Mouse (Mus musculus): ENCODE data around the gene Cyp11a1.

DNA sequence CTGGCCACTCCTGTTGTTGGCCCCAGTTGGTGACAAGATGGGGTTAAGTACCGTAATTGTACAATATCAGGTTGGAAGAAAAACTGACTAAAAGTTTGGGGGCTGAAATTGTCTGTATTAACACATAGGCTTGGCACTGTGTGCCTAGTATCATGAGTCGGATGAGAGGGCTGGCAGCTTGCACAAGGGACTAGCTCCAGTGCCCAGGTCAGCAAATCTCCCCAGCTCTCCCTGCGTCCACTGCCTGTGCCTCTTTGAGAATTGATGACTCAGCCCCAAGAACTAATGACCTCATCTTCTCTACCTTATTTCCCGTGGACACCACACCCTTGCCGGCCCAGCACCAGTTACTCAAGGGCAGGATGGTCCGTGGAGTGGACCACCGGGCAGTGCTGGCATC is 43.6 kb downstream of the Cyp11a1 start:
- TF ChIP-seq EP300 (IDR thresholded peaks at IDR 0.05; ENCODE audit: insufficient read depth, low read depth, low read length), result no peak
- no peak for TF ChIP-seq CTCF (IDR thresholded peaks at IDR 0.05; ENCODE audit: low read depth, low read length)
- TF ChIP-seq POLR2A (IDR thresholded peaks at IDR 0.05; ENCODE audit: insufficient read depth, low read length), result no peak
